Mouse (Mus musculus) neural tube, embryonic 13.5 days (tissue): ENCODE data around the gene Aen. TPM values are rescaled to one million over a fixed set of nuclear protein-coding genes. Genes with fewer than 3 reads are reported as not detected.

ENCODE experiments used
- ATAC-seq: fragments of 200-750 bp; cut with Nextera tagmentation; 2 replicates; pipeline ENCODE4 v1.8.0; 2017; ENCODE audit warnings: low read depth, mild to moderate bottlenecking, moderate TSS enrichment, moderate library complexity
- H3K27ac ChIP-seq: fragments of 300-500 bp; sonication (generic); replicated peaks from 2 replicates; pipeline ENCODE4 v1.5.1; 2015; ENCODE audit warnings: moderate library complexity, mild to moderate bottlenecking, inconsistent platforms
- H3K27me3 ChIP-seq: fragments of 300-500 bp; sonication (generic); 2 replicates; pipeline ENCODE4 v1.6.1; 2015; ENCODE audit warnings: mild to moderate bottlenecking, inconsistent platforms
- H3K36me3 ChIP-seq: fragments of 300-500 bp; sonication (generic); 2 replicates; pipeline ENCODE4 v1.6.1; 2015; ENCODE audit warnings: mild to moderate bottlenecking, inconsistent platforms
- H3K4me1 ChIP-seq: fragments of 300-500 bp; sonication (generic); replicated peaks from 2 replicates; pipeline ENCODE4 v1.6.1; 2015; ENCODE audit warnings: inconsistent platforms
- H3K4me2 ChIP-seq: fragments of 300-500 bp; sonication (generic); 2 replicates; pipeline ENCODE4 v1.6.1; 2015; ENCODE audit warnings: inconsistent platforms, mild to moderate bottlenecking, moderate library complexity
- H3K4me3 ChIP-seq: fragments of 300-500 bp; sonication (generic); 2 replicates; pipeline ENCODE4 v1.5.1; 2015; ENCODE audit warnings: mild to moderate bottlenecking, inconsistent platforms
- H3K9ac ChIP-seq: fragments of 300-500 bp; sonication (generic); 2 replicates; pipeline ENCODE4 v1.6.1; 2015; ENCODE audit warnings: moderate library complexity, mild to moderate bottlenecking, inconsistent platforms
- H3K9me3 ChIP-seq: fragments of 300-500 bp; sonication (generic); 2 replicates; pipeline ENCODE4 v1.6.1; 2016; ENCODE audit warnings: inconsistent platforms
- WGBS: fragments of 180-500 bp; shearing (Covaris S2); methylation state at CpG from one replicate; pipeline ENCODE4 v1.1.7; 2015; 5-methylcytosine and 5-hydroxymethylcytosine counted together
- polyA plus RNA-seq: library from polyadenylated mRNA; unstranded; fragments of >200 nt; fragmentation: Nextera tagmentation; extraction: Ambion mirVana; gene quantifications from 2 replicates; pipeline ENCODE4 v1.2.1, GENCODE M21; 2015

The Aen gene
- polyA plus RNA-seq, 1 experiment from 2014 or later = 47.9 TPM

DNA sequence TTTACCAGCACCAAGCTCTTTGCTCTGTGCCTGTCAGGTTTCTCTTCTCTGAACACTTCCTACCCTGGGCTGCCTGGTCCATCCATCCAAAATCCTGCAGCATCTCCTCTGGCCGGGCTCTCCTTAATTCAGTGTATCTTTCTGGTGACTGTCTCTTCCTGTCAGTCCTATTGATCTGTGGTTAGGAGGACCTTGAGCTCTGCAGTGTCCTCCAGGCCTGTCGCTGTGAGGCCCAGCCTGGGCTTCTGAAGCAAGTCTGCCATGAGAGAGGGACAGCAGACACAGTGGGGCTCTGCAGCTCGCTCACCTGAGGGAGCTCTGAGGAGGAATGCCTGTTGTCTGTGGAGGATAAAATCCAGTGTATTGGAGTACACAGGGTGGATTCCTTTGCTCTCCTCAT lies 1.9 kb downstream of the Aen start:
- no peaks in the 10 kb centered on the region for H3K27me3 ChIP-seq
- ATAC-seq = no peak
- peaks cover 19% of the 10 kb centered on the region for H3K4me1 ChIP-seq
- no peak overlapping the region for H3K4me3 ChIP-seq
- H3K9ac ChIP-seq = no peak overlapping the region
- no peak overlapping the region for H3K4me2 ChIP-seq
- H3K9me3 ChIP-seq = no peaks in the 10 kb centered on the region
- no peak overlapping the region for H3K27ac ChIP-seq
- 95% methylated on average over 3 of the region's 3 CpGs for WGBS
- peaks cover 9% of the 10 kb centered on the region for H3K36me3 ChIP-seq

DNA sequence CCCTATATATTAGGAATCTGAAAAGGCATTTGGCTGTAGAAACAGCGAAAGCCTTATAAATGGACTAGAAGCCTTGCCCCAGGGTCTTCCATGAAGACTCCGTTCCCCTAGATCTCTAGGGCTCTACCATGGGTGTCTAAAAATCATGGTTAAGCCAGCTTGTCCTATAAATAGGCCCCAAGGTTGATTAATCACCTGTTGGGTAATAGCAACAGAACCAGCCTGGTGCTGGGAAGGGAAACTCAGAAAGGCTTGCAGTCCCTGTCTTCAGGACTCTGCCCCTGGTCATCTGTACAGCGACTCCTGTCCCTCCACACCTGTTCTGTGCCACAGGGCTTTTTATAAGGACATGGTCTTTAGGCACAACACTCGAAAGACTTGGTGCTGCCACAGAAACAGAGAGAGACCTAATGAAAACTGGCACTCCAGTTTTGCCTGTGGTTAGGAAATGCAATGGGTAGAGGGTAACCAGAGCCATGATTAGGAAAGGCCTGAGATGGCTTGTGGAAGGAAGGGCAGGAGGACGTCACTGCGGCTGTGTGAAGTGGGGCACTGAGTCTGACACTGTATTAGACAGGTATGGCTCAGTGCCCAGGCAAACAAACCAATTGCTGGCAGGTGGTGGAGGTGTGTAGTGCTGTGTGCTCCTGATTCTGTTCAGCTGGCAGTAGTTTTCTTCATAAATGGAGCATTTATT lies 7.7 kb downstream of the Aen start:
- Histone ChIP-seq H3K4me1 (no peaks in the 10 kb centered on the region; the same call in 1 of the 2 replicates), H3K27me3 (no peaks in the 10 kb centered on the region), H3K27ac (no peak overlapping the region), H3K36me3 (peaks cover 58% of the 10 kb centered on the region), H3K4me2 (no peak overlapping the region), H3K4me3 (no peak overlapping the region), H3K9me3 (no peaks in the 10 kb centered on the region), H3K9ac (no peak overlapping the region)
- no peak for ATAC-seq
- 93% methylated on average over 6 of the region's 6 CpGs for WGBS

DNA sequence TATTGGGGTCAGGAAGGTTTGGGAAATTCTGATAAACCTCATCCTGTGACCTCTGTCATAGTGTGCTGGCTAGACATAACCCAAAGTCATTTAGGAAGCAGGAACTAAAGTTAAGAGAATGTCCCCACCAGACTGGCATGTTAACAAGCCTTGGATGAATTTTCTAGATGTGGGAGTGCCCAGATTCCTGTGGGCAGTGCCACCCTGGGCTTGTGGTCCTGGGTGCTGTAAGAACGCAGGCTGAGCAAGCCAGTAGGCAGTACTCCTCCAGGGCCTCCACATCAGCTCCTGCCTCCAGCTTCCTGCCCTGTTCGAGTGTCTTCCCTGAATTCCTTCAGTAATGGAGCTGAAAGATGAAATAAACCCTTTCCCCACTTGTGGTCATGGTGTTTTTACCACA lies 8.5 kb downstream of the Aen start:
- no peak for ATAC-seq
- H3K4me3 ChIP-seq = no peak overlapping the region
- H3K27ac ChIP-seq = no peak overlapping the region
- H3K9ac ChIP-seq = no peak overlapping the region
- no peak overlapping the region for H3K4me2 ChIP-seq
- H3K4me1 ChIP-seq = no peaks in the 10 kb centered on the region
- no peaks in the 10 kb centered on the region for H3K9me3 ChIP-seq
- no peaks in the 10 kb centered on the region for H3K27me3 ChIP-seq
- 83% methylated on average over 2 of the region's 2 CpGs for WGBS
- H3K36me3 ChIP-seq = peaks cover 66% of the 10 kb centered on the region

GRCm38 (mm10) chr7:78909026-78909425 lies 13.4 kb downstream of the Aen start:
- H3K9ac ChIP-seq = 0 out of 2 replicates have a peak overlapping the region, but pooled peaks have one; percentile 2
- 91% methylated on average over 6 of the region's 6 CpGs for WGBS
- no peak overlapping the region for H3K27ac ChIP-seq
- H3K4me1 ChIP-seq = peaks cover 25% of the 10 kb centered on the region
- no peaks in the 10 kb centered on the region for H3K9me3 ChIP-seq
- H3K27me3 ChIP-seq = no peaks in the 10 kb centered on the region
- H3K4me3 ChIP-seq = no peak overlapping the region
- ATAC-seq = no peak
- H3K36me3 ChIP-seq = peaks cover 51% of the 10 kb centered on the region
- H3K4me2 ChIP-seq = no peak overlapping the region

GRCm38 (mm10) chr7:78910336-78911098 lies 14.9 kb downstream of the Aen start:
- ATAC-seq = peak; percentile 48; the same call in 1 of the 2 replicates
- WGBS = 44% methylated on average over 6 of the region's 6 CpGs
- H3K27me3 ChIP-seq = no peaks in the 10 kb centered on the region
- peaks cover 36% of the 10 kb centered on the region for H3K36me3 ChIP-seq
- H3K4me3 ChIP-seq = no peak overlapping the region
- H3K27ac ChIP-seq = peak overlapping the region; percentile 43; the same call in 1 of the 2 replicates
- H3K4me2 ChIP-seq = no peak overlapping the region
- peaks cover 28% of the 10 kb centered on the region for H3K4me1 ChIP-seq
- H3K9me3 ChIP-seq = no peaks in the 10 kb centered on the region
- H3K9ac ChIP-seq = no peak overlapping the region

GRCm38 (mm10) chr7:78911209-78911608 lies 15.6 kb downstream of the Aen start:
- no peak overlapping the region for H3K4me2 ChIP-seq
- no peaks in the 10 kb centered on the region for H3K9me3 ChIP-seq
- no peaks in the 10 kb centered on the region for H3K27me3 ChIP-seq
- H3K27ac ChIP-seq = no peak overlapping the region
- no peak overlapping the region for H3K4me3 ChIP-seq
- ATAC-seq = no peak
- WGBS = 91% methylated on average over 4 of the region's 4 CpGs
- H3K9ac ChIP-seq = no peak overlapping the region
- H3K36me3 ChIP-seq = peaks cover 29% of the 10 kb centered on the region
- H3K4me1 ChIP-seq = peaks cover 28% of the 10 kb centered on the region

- Histone ChIP-seq H3K4me1 (peaks cover 28% of the 10 kb centered on the region), H3K27ac (no peak overlapping the region), H3K9me3 (no peaks in the 10 kb centered on the region), H3K27me3 (no peaks in the 10 kb centered on the region), H3K4me3 (peak overlapping the region; percentile 12), H3K9ac (no peak overlapping the region; the same call in 1 of the 2 replicates), H3K4me2 (peak overlapping the region; percentile 42), H3K36me3 (peaks cover 17% of the 10 kb centered on the region)
- 14% methylated on average over 20 of the region's 20 CpGs for WGBS
- no peak for ATAC-seq
These were observed 16.8 kb downstream of the Aen start for GRCm38 (mm10) chr7:78912253-78912973.

DNA sequence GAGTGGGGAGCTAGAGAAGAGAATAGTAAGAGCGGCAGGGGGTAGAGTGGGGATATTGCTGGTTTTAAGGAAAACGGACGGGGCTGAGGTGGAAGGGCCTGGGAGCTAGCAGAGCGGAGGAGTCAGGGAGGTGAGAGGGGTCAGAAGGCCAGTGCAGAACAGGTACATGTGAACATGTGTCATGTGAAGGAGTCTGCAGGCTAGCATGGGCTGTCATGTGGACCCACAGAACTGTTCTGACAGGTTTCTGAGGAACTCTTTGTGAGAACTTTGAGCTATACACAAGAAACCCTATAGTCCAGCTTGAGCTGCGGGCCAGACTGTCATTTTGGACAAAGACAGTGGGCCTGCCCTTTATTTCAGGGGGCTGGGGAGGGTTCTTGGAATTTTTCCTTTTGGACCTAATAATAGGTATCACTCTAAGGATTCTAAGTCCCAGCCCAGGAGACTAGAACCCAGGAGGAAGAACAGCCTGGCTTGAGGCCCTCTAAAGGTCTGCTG lies 17.4 kb downstream of the Aen start, which contains the start of gene Isg20:
TSS of gene Isg20 (plus strand) at position 451 of the 501 bp plus-strand sequence.
- H3K4me3 ChIP-seq = peak within 1 kb of the TSS; percentile 12
- H3K27me3 ChIP-seq = no peaks in the 10 kb centered on the region
- ATAC-seq = no peak
- H3K4me1 ChIP-seq = peaks cover 28% of the 10 kb centered on the region
- peaks cover 17% of the 10 kb centered on the region for H3K36me3 ChIP-seq
- H3K9me3 ChIP-seq = no peaks in the 10 kb centered on the region
- H3K9ac ChIP-seq = no peak within 1 kb of the TSS; the same call in 1 of the 2 replicates
- H3K27ac ChIP-seq = no peak within 1 kb of the TSS
- WGBS = 62% methylated on average over 5 of the region's 5 CpGs
- peak within 1 kb of the TSS; percentile 42 for H3K4me2 ChIP-seq

DNA sequence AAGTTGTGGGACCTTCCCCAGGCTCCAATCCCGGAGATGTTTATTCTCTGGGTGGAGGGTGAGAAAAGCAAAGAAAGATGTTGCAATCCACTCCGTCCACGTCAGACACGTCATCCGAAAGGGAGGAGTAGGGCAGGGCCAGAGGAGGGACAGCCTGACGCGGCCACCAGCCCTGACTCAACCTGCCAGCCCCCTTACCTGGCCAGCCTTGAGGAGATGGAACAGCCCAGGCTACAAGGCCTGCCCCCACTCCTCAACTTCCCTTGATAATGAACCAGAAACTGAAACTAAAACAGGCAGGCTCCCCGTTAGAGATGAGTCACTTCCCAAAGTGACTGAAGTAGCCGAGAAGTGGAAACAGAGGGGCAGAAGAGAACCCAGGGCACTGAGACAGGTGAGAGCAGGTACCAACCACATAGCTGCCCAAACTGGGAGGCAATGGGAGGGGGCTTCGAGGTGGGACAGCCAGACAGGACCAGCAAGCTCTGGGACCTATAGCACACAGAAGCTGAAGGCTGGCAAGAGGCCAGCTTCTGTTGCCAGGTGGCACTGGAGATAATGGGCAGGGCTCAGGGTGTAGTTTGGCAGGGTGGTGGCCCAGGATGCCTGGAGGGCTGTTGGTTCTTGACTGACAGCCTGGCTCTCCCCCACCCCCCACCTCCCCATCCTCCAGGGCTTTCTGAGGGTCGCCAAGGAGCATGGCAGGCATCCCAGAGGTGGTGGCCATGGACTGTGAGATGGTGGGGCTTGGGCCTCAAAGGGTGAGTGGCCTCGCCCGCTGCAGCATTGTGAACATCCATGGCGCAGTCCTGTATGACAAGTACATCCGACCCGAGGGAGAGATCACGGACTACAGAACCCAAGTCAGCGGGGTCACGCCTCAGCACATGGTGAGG lies 18.2 kb downstream of the Aen start:
- no peak overlapping the region for H3K9ac ChIP-seq
- peaks cover 28% of the 10 kb centered on the region for H3K4me1 ChIP-seq
- H3K27me3 ChIP-seq = no peaks in the 10 kb centered on the region
- no peaks in the 10 kb centered on the region for H3K9me3 ChIP-seq
- 76% methylated on average over 19 of the region's 19 CpGs for WGBS
- ATAC-seq = 0 out of 2 replicates have a peak, but pooled peaks have one; percentile 23
- no peak overlapping the region for H3K27ac ChIP-seq
- H3K4me2 ChIP-seq = no peak overlapping the region
- H3K4me3 ChIP-seq = no peak overlapping the region
- H3K36me3 ChIP-seq = peaks cover 11% of the 10 kb centered on the region; the same call in 1 of the 2 replicates

GRCm38 (mm10) chr7:78914545-78914845 lies 18.8 kb downstream of the Aen start:
- 91% methylated on average over 3 of the region's 3 CpGs for WGBS
- no peak overlapping the region for H3K4me2 ChIP-seq
- peaks cover 5% of the 10 kb centered on the region; the same call in 1 of the 2 replicates for H3K36me3 ChIP-seq
- H3K9me3 ChIP-seq = no peaks in the 10 kb centered on the region
- no peaks in the 10 kb centered on the region for H3K27me3 ChIP-seq
- no peak overlapping the region for H3K9ac ChIP-seq
- H3K27ac ChIP-seq = no peak overlapping the region
- no peak for ATAC-seq
- peaks cover 28% of the 10 kb centered on the region for H3K4me1 ChIP-seq
- no peak overlapping the region for H3K4me3 ChIP-seq

GRCm38 (mm10) chr7:78914896-78915510 lies 19.3 kb downstream of the Aen start:
- Histone ChIP-seq H3K4me3 (no peak overlapping the region), H3K9me3 (no peaks in the 10 kb centered on the region), H3K27ac (no peak overlapping the region), H3K36me3 (0 out of 2 replicates have a peak, but pooled peaks cover under 1% of the 10 kb centered on the region), H3K4me2 (no peak overlapping the region), H3K27me3 (no peaks in the 10 kb centered on the region), H3K4me1 (peaks cover 28% of the 10 kb centered on the region), H3K9ac (no peak overlapping the region)
- ATAC-seq = no peak
- 90% methylated on average over 11 of the region's 11 CpGs for WGBS
